Mouse (Mus musculus): ENCODE measurements at regions not wholly inside any gene's neighbourhood (a gene's known extent, or its start where the extent isn't known, plus 50 kb on each side); places are given as distances from the start of the nearest gene placed in this dataset.

DNA sequence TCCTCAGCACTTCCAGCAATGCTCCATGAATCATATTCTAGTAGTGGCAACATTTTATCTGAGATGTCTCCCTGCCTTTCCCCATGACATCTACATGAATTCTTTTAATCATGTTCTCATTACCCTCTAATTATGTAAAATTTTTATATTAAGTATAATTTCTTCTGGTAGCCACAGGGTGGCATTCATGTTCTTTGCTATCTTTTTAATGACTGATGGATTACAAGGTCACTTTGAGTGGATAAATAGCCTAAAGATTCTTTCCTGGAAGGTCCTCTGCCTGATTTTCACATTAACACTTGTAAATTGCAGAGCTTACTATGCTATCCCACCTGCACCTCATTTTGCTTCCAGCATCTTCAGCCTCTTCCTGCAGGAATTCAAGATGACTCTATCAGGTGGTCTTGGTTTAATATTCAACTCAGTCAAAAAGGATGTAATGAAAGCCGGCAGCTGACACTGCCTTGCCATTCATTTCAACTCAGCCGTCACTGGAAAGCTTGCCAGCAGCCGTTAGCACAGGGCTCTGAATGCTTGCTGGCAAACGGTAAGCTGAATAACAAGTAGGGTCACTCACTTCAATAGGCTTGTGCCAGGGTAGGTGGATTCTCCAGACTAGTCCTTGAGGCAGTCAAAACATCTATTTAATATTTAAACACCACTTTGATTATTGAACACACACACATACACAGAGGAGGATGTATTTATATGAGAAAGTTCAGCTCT is 97.0 kb upstream of the Fshr start:
- DNase-seq (ENCODE audit: low spot score), result no peak

DNA sequence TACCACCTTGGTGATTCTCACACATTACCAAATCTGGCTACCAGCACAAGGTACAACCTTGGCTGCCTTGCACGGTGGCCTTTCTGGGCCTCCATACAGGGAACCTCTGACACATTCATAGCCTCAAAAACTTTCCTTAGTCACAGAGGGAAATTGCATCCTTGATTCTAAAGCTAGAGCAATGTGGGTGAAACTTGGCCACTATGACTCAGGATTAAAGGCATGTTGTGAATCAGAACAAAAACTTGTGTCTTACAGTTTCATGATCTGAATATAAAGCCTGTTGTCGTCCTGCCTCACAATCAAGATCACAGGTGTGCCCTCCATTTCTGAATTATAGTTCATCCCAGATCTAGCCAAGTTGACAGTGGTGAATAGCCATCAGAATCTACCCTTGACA is 80.8 kb upstream of the Fshr start:
- no peak for DNase-seq (ENCODE audit: low spot score)

DNA sequence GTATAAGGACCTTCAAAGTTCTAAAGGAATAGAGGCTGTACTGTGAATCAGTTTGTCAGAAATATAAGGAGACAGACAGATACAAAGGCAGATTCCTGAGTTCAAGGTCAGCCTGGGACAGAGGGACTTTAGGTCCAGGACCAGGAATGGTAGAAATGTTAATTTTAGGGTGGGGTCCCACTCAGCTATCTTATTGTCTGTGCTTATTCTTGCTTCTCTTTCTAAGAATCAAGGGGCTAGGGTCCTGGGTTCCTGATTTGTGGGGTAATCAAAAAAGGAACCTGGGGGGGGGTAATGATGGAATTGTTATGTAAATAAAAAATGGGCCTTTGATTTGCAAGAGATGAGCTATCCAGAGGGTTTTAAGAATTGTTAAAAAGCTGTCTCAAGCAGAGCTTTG is 71.7 kb upstream of the Fshr start:
- no peak for DNase-seq (ENCODE audit: low spot score)

DNA sequence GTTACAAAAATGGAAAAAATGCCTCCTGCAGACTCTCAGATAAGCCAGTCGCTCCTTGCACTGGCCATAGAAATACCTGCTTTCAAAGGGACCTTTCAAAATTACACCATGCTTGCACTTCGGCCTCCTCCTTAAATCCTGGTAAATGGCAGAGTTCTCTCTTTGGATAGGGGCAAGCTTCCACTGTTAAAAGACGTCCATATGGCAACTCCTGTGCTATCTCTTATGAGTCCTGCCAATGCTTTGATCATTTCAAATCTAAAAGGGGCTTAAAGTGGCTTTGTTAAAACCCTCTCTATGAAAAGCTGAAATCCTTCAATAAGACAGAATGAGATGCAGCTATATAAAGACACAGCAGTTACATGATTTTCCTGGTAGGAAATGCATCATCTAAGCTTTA is 55.2 kb upstream of the Fshr start:
- no peak for DNase-seq (ENCODE audit: low spot score)

DNA sequence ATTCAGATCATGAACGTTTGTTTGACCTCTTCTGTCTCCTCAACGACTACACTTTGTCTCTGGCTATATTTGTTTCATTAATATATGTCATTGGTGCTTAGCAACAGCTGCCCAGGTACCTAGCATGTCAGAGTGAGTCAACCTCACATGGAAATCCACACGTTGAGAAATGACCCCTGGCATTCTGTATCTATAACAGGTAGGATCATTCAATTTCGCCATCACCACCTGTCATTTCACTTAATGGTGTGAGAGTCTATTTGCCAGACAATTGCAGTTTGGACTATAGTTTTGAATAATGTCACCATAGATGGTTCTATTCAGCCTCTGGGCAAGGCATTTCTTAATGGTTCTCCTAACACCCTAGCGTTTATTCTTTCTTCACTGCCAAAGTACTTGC is 50.3 kb upstream of the Fshr start:
- DNase-seq (ENCODE audit: low spot score), result no peak

Measured in left cerebral cortex, adult 11 months (tissue).